Mouse (Mus musculus) liver, adult 2 months (tissue): ENCODE data around the gene Lsmem1.

Experiments used
- CTCF ChIP-seq: fragments of 200-500 bp; IDR thresholded peaks from 2 replicates; pipeline ENCODE4 v1.5.1; 2011; ENCODE audit warnings: low read depth, low read length, control low read depth
- POLR2A ChIP-seq: fragments of 200-500 bp; IDR thresholded peaks from 2 replicates; pipeline ENCODE4 v1.6.1; 2011; ENCODE audit warnings: low read length, control low read depth; ENCODE audit not compliant: insufficient read depth; ENCODE audit errors: extremely low read depth

DNA sequence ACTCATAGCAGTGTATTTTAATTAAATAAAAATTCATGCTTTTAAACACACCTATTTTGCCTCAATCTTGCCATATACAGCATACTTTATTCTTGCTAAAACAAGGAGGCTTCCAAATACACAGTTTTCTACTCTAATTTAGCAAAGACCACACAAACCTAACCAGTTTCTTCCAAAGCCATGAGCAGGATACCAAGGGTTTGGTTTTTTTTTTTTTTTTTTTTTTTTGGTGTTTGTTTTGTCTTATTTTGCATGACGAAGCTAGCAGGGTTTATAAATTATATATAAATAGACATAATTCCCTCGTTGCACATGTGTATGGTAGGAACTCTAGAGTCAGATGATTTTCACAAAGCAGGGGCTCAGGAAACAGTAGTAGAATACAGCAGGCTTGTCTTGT, 23.1 kb downstream of the Lsmem1 start:
- TF ChIP-seq CTCF (no peak), POLR2A (no peak)
